Mouse (Mus musculus) liver, embryonic 14.5 days (tissue): ENCODE data around the gene Fsd1. TPM values are rescaled to one million over a fixed set of nuclear protein-coding genes. Genes with fewer than 3 reads are reported as not detected.

Source experiments
- ATAC-seq: fragments of 200-750 bp; cut with Nextera tagmentation; 2 replicates; pipeline ENCODE4 v1.8.0; 2017; ENCODE audit warnings: moderate number of reproducible peaks, mild to moderate bottlenecking, moderate library complexity; ENCODE audit not compliant: insufficient read depth
- DNase-seq, 3 experiments: peaks; one replicate each; pipeline ENCODE4 v3.0.0-alpha.2; 2012 to 2013; ENCODE audit warnings: low read depth in 3 of 3, low spot score in 3 of 3
- H3K27ac ChIP-seq: fragments of 300-500 bp; sonication (generic); 2 replicates; pipeline ENCODE4 v1.5.1; 2014; ENCODE audit warnings: moderate library complexity, mild to moderate bottlenecking, control low read depth, inconsistent platforms
- H3K27me3 ChIP-seq: fragments of 300-500 bp; sonication (generic); 2 replicates; pipeline ENCODE4 v1.6.1; 2014; ENCODE audit warnings: mild to moderate bottlenecking, low read length, moderate library complexity; ENCODE audit not compliant: control insufficient read depth, insufficient read depth
- H3K36me3 ChIP-seq: fragments of 300-500 bp; sonication (generic); replicated peaks from 2 replicates; pipeline ENCODE4 v1.6.1; 2014; ENCODE audit warnings: low read depth; ENCODE audit not compliant: control insufficient read depth, insufficient read depth
- H3K4me1 ChIP-seq, 2 experiments: fragments of 200-500 bp in 1 of 2; fragments of 300-500 bp in 1 of 2; sonication (generic) in 1 of 2; replicated peaks; 2 replicates each; pipeline ENCODE4 v1.6.1; 2012 to 2014; ENCODE audit warnings: antibody characterized with exemption in 1 of 2, inconsistent platforms in 1 of 2, low read length in 1 of 2; ENCODE audit not compliant: control insufficient read depth in 2 of 2, insufficient read depth in 2 of 2
- H3K4me2 ChIP-seq: fragments of 300-500 bp; sonication (generic); 2 replicates; pipeline ENCODE4 v1.6.1; 2014; ENCODE audit warnings: low read depth, mild to moderate bottlenecking, control low read depth, moderate library complexity
- H3K4me3 ChIP-seq, 2 experiments: fragments of 200-500 bp in 1 of 2; fragments of 300-500 bp in 1 of 2; sonication (generic) in 1 of 2; 2 replicates each; pipeline ENCODE4 v1.5.1; 2012 to 2014; ENCODE audit warnings: low read depth in 2 of 2, low read length in 2 of 2, mild to moderate bottlenecking in 2 of 2, control low read depth in 1 of 2, inconsistent platforms in 1 of 2, moderate library complexity in 1 of 2; ENCODE audit not compliant: insufficient read depth in 1 of 2
- H3K9ac ChIP-seq: fragments of 300-500 bp; sonication (generic); replicated peaks from 2 replicates; pipeline ENCODE4 v1.6.1; 2014; ENCODE audit warnings: mild to moderate bottlenecking, control low read depth, moderate library complexity
- H3K9me3 ChIP-seq: fragments of 300-500 bp; sonication (generic); 2 replicates; pipeline ENCODE4 v1.6.1; 2016; ENCODE audit warnings: low read length, mixed read lengths; ENCODE audit not compliant: control insufficient read depth
- CTCF ChIP-seq: IDR thresholded peaks from 2 replicates; pipeline ENCODE4 v1.5.1; 2016; ENCODE audit warnings: antibody characterized with exemption, low read depth, control low read depth
- EP300 ChIP-seq: IDR thresholded peaks from 2 replicates; pipeline ENCODE4 v1.6.1; 2016; ENCODE audit warnings: antibody characterized with exemption, low read depth
- WGBS: fragments of 180-500 bp; shearing (Covaris S2); extraction: QIAGEN DNeasy Blood & Tissue Kit; methylation state at CpG from one replicate; pipeline ENCODE4 v1.1.7; 2014; ENCODE audit not compliant: insufficient replicate concordance; 5-methylcytosine and 5-hydroxymethylcytosine counted together
- polyA plus RNA-seq, 2 experiments: library from polyadenylated mRNA; depleted of rRNA in 1 of 2; stranded (reverse) in 1 of 2; unstranded in 1 of 2; fragments of >200 nt; fragmentation: Nextera tagmentation in 1 of 2; extraction: Ambion mirVana in 1 of 2; gene quantifications; 2 replicates each; pipeline versions ENCODE4 v1.2.1 to v1.2.3; 2012 to 2014

The Fsd1 gene
- polyA plus RNA-seq, 2 experiments, result 0.19 to 0.30 TPM

GRCm38 (mm10) chr17:56016382-56016781 lies 30.1 kb downstream of the Fsd1 start:
- TF ChIP-seq EP300 (no peak), CTCF (no peak)
- WGBS, result 82% methylated on average over 8 of the region's 8 CpGs
- no peak overlapping the region for H3K9ac ChIP-seq
- no peak overlapping the region for H3K27ac ChIP-seq
- H3K4me1 ChIP-seq, result no peaks in the 10 kb centered on the region
- H3K36me3 ChIP-seq, result peaks cover 17% of the 10 kb centered on the region
- H3K27me3 ChIP-seq, result no peaks in the 10 kb centered on the region
- DNase-seq, result no peak
- H3K9me3 ChIP-seq, result no peaks in the 10 kb centered on the region
- H3K4me3 ChIP-seq, result no peak overlapping the region
- ATAC-seq, result no peak
- H3K4me2 ChIP-seq, result no peak overlapping the region

- WGBS, result 80% methylated on average over 15 of the region's 15 CpGs
- no peak overlapping the region for H3K27ac ChIP-seq
- TF ChIP-seq EP300 (no peak), CTCF (no peak)
- no peaks in the 10 kb centered on the region for H3K9me3 ChIP-seq
- DNase-seq (no peak), ATAC-seq (no peak)
- no peak overlapping the region for H3K4me3 ChIP-seq
- no peak overlapping the region for H3K4me2 ChIP-seq
- no peak overlapping the region for H3K9ac ChIP-seq
- H3K27me3 ChIP-seq, result no peaks in the 10 kb centered on the region
- H3K36me3 ChIP-seq, result peaks cover 17% of the 10 kb centered on the region
- H3K4me1 ChIP-seq, result no peaks in the 10 kb centered on the region
Measured at GRCm38 (mm10) chr17:56016793-56017785, 30.8 kb downstream of the Fsd1 start.

GRCm38 (mm10) chr17:56017848-56018247 lies 31.5 kb downstream of the Fsd1 start:
- DNase-seq, result no peak
- Histone ChIP-seq H3K27me3 (no peaks in the 10 kb centered on the region), H3K4me1 (0 out of 4 replicates have a peak, but pooled peaks cover 0 to 2% of the 10 kb centered on the region in 2 experiments), H3K27ac (no peak overlapping the region), H3K36me3 (peaks cover 17% of the 10 kb centered on the region), H3K9me3 (no peaks in the 10 kb centered on the region), H3K4me2 (no peak overlapping the region), H3K4me3 (no peak overlapping the region), H3K9ac (no peak overlapping the region)
- WGBS, result 86% methylated on average over 7 of the region's 7 CpGs
- ATAC-seq, result no peak
- no peak for TF ChIP-seq EP300

GRCm38 (mm10) chr17:56018347-56019131 lies 32.2 kb downstream of the Fsd1 start:
- H3K4me3 ChIP-seq, result no peak overlapping the region
- TF ChIP-seq EP300, result no peak
- TF ChIP-seq CTCF, result peak; percentile 73
- peaks cover 0 to 4% of the 10 kb centered on the region in 2 experiments; a peak in 1 of 4 replicates for H3K4me1 ChIP-seq
- H3K36me3 ChIP-seq, result peaks cover 17% of the 10 kb centered on the region
- 72% methylated on average over 20 of the region's 20 CpGs for WGBS
- H3K27ac ChIP-seq, result no peak overlapping the region
- ATAC-seq (0 out of 2 replicates have a peak, but pooled peaks have one; percentile 16), DNase-seq (no peak)
- H3K9ac ChIP-seq, result no peak overlapping the region
- H3K4me2 ChIP-seq, result no peak overlapping the region
- H3K9me3 ChIP-seq, result no peaks in the 10 kb centered on the region
- no peaks in the 10 kb centered on the region for H3K27me3 ChIP-seq
